Mouse (Mus musculus) heart, postnatal 0 days (tissue): ENCODE data around the gene Zfp760. TPM values are rescaled to one million over a fixed set of nuclear protein-coding genes. Genes with fewer than 3 reads are reported as not detected.
A peak's percentile ranks its signal among the peaks of the same experiment; 100 is the strongest.
"Not testable (repeated sequence)": the region's sequence is repeated elsewhere in the genome, so short reads cannot be mapped to it uniquely, and the experiment has no call there.

Source experiments
- ATAC-seq: fragments of 200-750 bp; cut with Nextera tagmentation; 2 replicates; pipeline ENCODE4 v1.8.0; 2017; ENCODE audit warnings: low read depth, moderate number of reproducible peaks, moderate library complexity; ENCODE audit not compliant: insufficient read depth
- DNase-seq: peaks from one replicate; pipeline ENCODE4 v3.0.0-alpha.2; 2016; ENCODE audit warnings: low spot score
- H3K27ac ChIP-seq: fragments of 300-500 bp; sonication (generic); 2 replicates; pipeline ENCODE4 v1.5.1; 2014; ENCODE audit warnings: low read depth, mild to moderate bottlenecking
- H3K27me3 ChIP-seq: fragments of 300-500 bp; sonication (generic); 2 replicates; pipeline ENCODE4 v1.6.1; 2014; ENCODE audit warnings: low read length, mixed read lengths; ENCODE audit not compliant: control insufficient read depth, insufficient read depth
- H3K36me3 ChIP-seq: fragments of 300-500 bp; sonication (generic); replicated peaks from 2 replicates; pipeline ENCODE4 v1.6.1; 2014; ENCODE audit warnings: low read length, mixed read lengths; ENCODE audit not compliant: control insufficient read depth, insufficient read depth
- H3K4me1 ChIP-seq: fragments of 300-500 bp; sonication (generic); 2 replicates; pipeline ENCODE4 v1.6.1; 2014; ENCODE audit warnings: antibody characterized with exemption; ENCODE audit not compliant: control insufficient read depth, insufficient read depth
- H3K4me2 ChIP-seq: fragments of 300-500 bp; sonication (generic); 2 replicates; pipeline ENCODE4 v1.6.1; 2014; ENCODE audit warnings: low read depth, mild to moderate bottlenecking, low read length, moderate library complexity
- H3K4me3 ChIP-seq: fragments of 300-500 bp; sonication (generic); 2 replicates; pipeline ENCODE4 v1.5.1; 2014; ENCODE audit warnings: low read depth, low read length
- H3K9ac ChIP-seq: fragments of 300-500 bp; sonication (generic); replicated peaks from 2 replicates; pipeline ENCODE4 v1.6.1; 2014; ENCODE audit warnings: low read depth, low read length, mixed read lengths
- H3K9me3 ChIP-seq: fragments of 300-500 bp; sonication (generic); replicated peaks from 2 replicates; pipeline ENCODE4 v1.6.1; 2016; ENCODE audit warnings: low read length; ENCODE audit not compliant: control insufficient read depth
- CTCF ChIP-seq: IDR thresholded peaks from 2 replicates; pipeline ENCODE4 v1.5.1; 2016; ENCODE audit warnings: antibody characterized with exemption, control low read depth, low read depth
- EP300 ChIP-seq: IDR thresholded peaks from 2 replicates; pipeline ENCODE4 v1.6.1; 2016; ENCODE audit warnings: antibody characterized with exemption, low read depth
- WGBS: fragments of 180-500 bp; shearing (Covaris S2); extraction: QIAGEN DNeasy Blood & Tissue Kit; methylation state at CpG from one replicate; pipeline ENCODE4 v1.1.7; 2014; 5-methylcytosine and 5-hydroxymethylcytosine counted together
- polyA plus RNA-seq: library from polyadenylated mRNA; unstranded; fragments of >200 nt; fragmentation: Nextera tagmentation; extraction: Ambion mirVana; gene quantifications from 2 replicates; pipeline ENCODE4 v1.2.1, GENCODE M21; 2015
- total RNA-seq: library from RNA; depleted of rRNA; stranded (reverse); fragments of >200 nt; gene quantifications from 2 replicates; pipeline ENCODE4 v1.2.3, GENCODE M21; 2014; ENCODE audit warnings: low replicate concordance; rRNA removed

Zfp760 gene
- total RNA-seq = 1.6 and 3.3 TPM in 2 replicates
- 2.8 and 3.0 TPM in 2 replicates for polyA plus RNA-seq

GRCm38 (mm10) chr17:21707343-21707996 is at the start of gene Zfp760:
Gene Zfp760 (plus strand): TSS chr17:21707741.
- no peak for TF ChIP-seq EP300
- no peak for TF ChIP-seq CTCF
- ATAC-seq (peak; percentile 96), DNase-seq (peak; percentile 94)
- H3K27ac ChIP-seq = peak within 1 kb of the TSS; percentile 82
- 0 out of 2 replicates have a peak, but pooled peaks cover 7% of the 10 kb centered on the region for H3K36me3 ChIP-seq
- no peaks in the 10 kb centered on the region for H3K27me3 ChIP-seq
- 0 out of 2 replicates have a peak, but pooled peaks cover 4% of the 10 kb centered on the region for H3K4me1 ChIP-seq
- H3K9me3 ChIP-seq = no peaks in the 10 kb centered on the region
- peak within 1 kb of the TSS; percentile 56 for H3K4me3 ChIP-seq
- peak within 1 kb of the TSS; percentile 64 for H3K4me2 ChIP-seq
- peak within 1 kb of the TSS; percentile 49 for H3K9ac ChIP-seq
- WGBS = 6% methylated on average over 26 of the region's 26 CpGs

GRCm38 (mm10) chr17:21678826-21679225 is 28.7 kb upstream of the Zfp760 start:
- H3K4me1 ChIP-seq, H3K4me2 ChIP-seq, DNase-seq, ATAC-seq, H3K27ac ChIP-seq, H3K4me3 ChIP-seq, H3K9me3 ChIP-seq, H3K36me3 ChIP-seq, H3K27me3 ChIP-seq, H3K9ac ChIP-seq: not testable (repeated sequence)
- WGBS = 19% methylated on average over 1 of the region's 1 CpGs

- ATAC-seq (peak; percentile 99), DNase-seq (peak; percentile 94)
- peak overlapping the region; percentile 55 for H3K4me2 ChIP-seq
- H3K9me3 ChIP-seq = no peaks in the 10 kb centered on the region
- H3K4me3 ChIP-seq = peak overlapping the region; percentile 56
- no peaks in the 10 kb centered on the region for H3K36me3 ChIP-seq
- peaks cover 3% of the 10 kb centered on the region; the same call in 1 of the 2 replicates for H3K4me1 ChIP-seq
- peak overlapping the region; percentile 68 for H3K27ac ChIP-seq
- peak overlapping the region; percentile 52; the same call in 1 of the 2 replicates for H3K9ac ChIP-seq
- WGBS = 3% methylated on average over 9 of the region's 9 CpGs
- H3K27me3 ChIP-seq = no peaks in the 10 kb centered on the region
- no peak for TF ChIP-seq EP300
- TF ChIP-seq CTCF = peak; percentile 53
Observed at GRCm38 (mm10) chr17:21679273-21680018, 28.1 kb upstream of the Zfp760 start.

GRCm38 (mm10) chr17:21680019-21680376 is 27.5 kb upstream of the Zfp760 start:
- H3K9me3 ChIP-seq, H3K36me3 ChIP-seq, H3K4me1 ChIP-seq, DNase-seq, H3K27me3 ChIP-seq: not testable (repeated sequence)
- peak overlapping the region; percentile 52; the same call in 1 of the 2 replicates for H3K9ac ChIP-seq
- peak overlapping the region; percentile 68; the same call in 1 of the 2 replicates for H3K27ac ChIP-seq
- peak overlapping the region; percentile 56 for H3K4me3 ChIP-seq
- ATAC-seq = peak; percentile 72
- WGBS = 1% methylated on average over 10 of the region's 10 CpGs
- H3K4me2 ChIP-seq = peak overlapping the region; percentile 55

GRCm38 (mm10) chr17:21691560-21691959 is 16.0 kb upstream of the Zfp760 start, which contains the start of gene Gm10226:
Gene Gm10226 (plus strand): TSS chr17:21691860.
- DNase-seq (no peak), ATAC-seq (no peak)
- no peak within 1 kb of the TSS for H3K27ac ChIP-seq
- no peak within 1 kb of the TSS for H3K4me2 ChIP-seq
- no peak for TF ChIP-seq CTCF
- TF ChIP-seq EP300 = no peak
- H3K9me3 ChIP-seq = no peaks in the 10 kb centered on the region
- WGBS = 75% methylated on average over 3 of the region's 3 CpGs
- H3K27me3 ChIP-seq = no peaks in the 10 kb centered on the region
- H3K4me3 ChIP-seq = no peak within 1 kb of the TSS
- peaks cover 13% of the 10 kb centered on the region; the same call in 1 of the 2 replicates for H3K36me3 ChIP-seq
- H3K9ac ChIP-seq = no peak within 1 kb of the TSS
- no peaks in the 10 kb centered on the region for H3K4me1 ChIP-seq
